In genomic region chr11:89804822-89805221, GRCm38 (mm10) we compare ENCODE assay signal across 14 mouse cellular contexts. TPM values are rescaled to one million over a fixed set of nuclear protein-coding genes. Genes with fewer than 3 reads are reported as not detected.
A peak's percentile ranks its signal among the peaks of the same experiment; 100 is the strongest.
DNase-seq lines count a peak whose midpoint lies in the region; ATAC-seq lines count a peak whose summit lies in the region.
"Had no signal": no experiment of that assay in that cellular context is flagged by ENCODE, and none has a peak within 500 bp of the region (broad histone marks: within the 10 kb centered on the region; RNA-seq: fewer than 3 reads in every experiment).

No protein-coding gene starts in this region.

- H3K36me3 ChIP-seq in heart, embryonic 15.5 days = no peaks in the 10 kb centered on the region
- no peaks in the 10 kb centered on the region for H3K36me3 ChIP-seq in midbrain, embryonic 11.5 days (ENCODE audit: control insufficient read depth, insufficient read depth, low read length)

- peak overlapping the region; percentile 34 for H3K4me2 ChIP-seq in heart, embryonic 15.5 days
- H3K4me2 ChIP-seq in midbrain, embryonic 11.5 days = no peak overlapping the region

- no peak overlapping the region for H3K4me3 ChIP-seq in heart, embryonic 15.5 days
- no peak overlapping the region for H3K4me3 ChIP-seq in midbrain, embryonic 11.5 days (ENCODE audit: low read depth, low read length)

- no peak for ATAC-seq in heart, embryonic 15.5 days (replicated peaks; ENCODE audit: insufficient number of reproducible peaks, insufficient read depth, low FRiP score, low read depth)
- peak; percentile 64 for ATAC-seq in midbrain, embryonic 11.5 days (ENCODE audit: low FRiP score)
- ATAC-seq: intestine, postnatal 0 days had no signal

- no peak overlapping the region for H3K9ac ChIP-seq in heart, embryonic 15.5 days
- H3K9ac ChIP-seq in midbrain, embryonic 11.5 days (ENCODE audit: low read length) = no peak overlapping the region

- DNase-seq in heart, postnatal 36 days = no peak
- DNase-seq in brain, adult 2 months (ENCODE audit: low read depth, low spot score) = peak; percentile 25
- DNase-seq in embryo, embryonic 9.5 days (ENCODE audit: extremely low spot score) = peak; percentile 10
- peak; percentile 84 for DNase-seq in midbrain, embryonic 11.5 days (ENCODE audit: low spot score, missing footprints)
- DNase-seq in yolk sac, embryonic 10.5 days (ENCODE audit: low spot score) = no peak
- no peak for DNase-seq in layer of hippocampus, adult 9-11 months
- DNase-seq in spleen, adult 12 weeks (ENCODE audit: low spot score) = no peak
- DNase-seq: adrenal gland, postnatal 10 days; gastrocnemius, postnatal 36 days had no signal

- H3K9me3 ChIP-seq in heart, embryonic 15.5 days (replicated peaks) = no peaks in the 10 kb centered on the region
- no peaks in the 10 kb centered on the region for H3K9me3 ChIP-seq in midbrain, embryonic 11.5 days (ENCODE audit: control insufficient read depth, low read length)

- peaks cover 9% of the 10 kb centered on the region for H3K4me1 ChIP-seq in heart, embryonic 15.5 days (replicated peaks)
- H3K4me1 ChIP-seq in midbrain, embryonic 11.5 days (ENCODE audit: control insufficient read depth, insufficient read depth, low read length) = peaks cover 7% of the 10 kb centered on the region

- 17% methylated on average over 5 of the region's 5 CpGs for WGBS in heart, embryonic 15.5 days
- 49% methylated on average over 5 of the region's 5 CpGs for WGBS in midbrain, embryonic 11.5 days

- 0 out of 2 replicates have a peak, but pooled peaks cover 3% of the 10 kb centered on the region for H3K27me3 ChIP-seq in heart, embryonic 15.5 days
- H3K27me3 ChIP-seq in midbrain, embryonic 11.5 days (ENCODE audit: control insufficient read depth, insufficient read depth, low read length) = no peaks in the 10 kb centered on the region

- intact Hi-C loops in heart, postnatal 36 days (cut with DNase I) = no loop called here

- H3K27ac ChIP-seq in heart, embryonic 15.5 days = no peak overlapping the region
- no peak overlapping the region for H3K27ac ChIP-seq in midbrain, embryonic 11.5 days (ENCODE audit: low read depth, low read length)

RNA-seq across cellular contexts. Expression of gene Ankfn1, which starts 27.4 kb away (rescaled TPM):
- 0.04 and 0.09 TPM in 2 replicates for polyA plus RNA-seq in heart, embryonic 15.5 days (2015; fragmentation: Nextera tagmentation; extraction: Ambion mirVana)
- total RNA-seq in heart, postnatal 36 days (2021) = not detected
- 1.9 and 2.2 TPM in 2 replicates for polyA plus RNA-seq in midbrain, embryonic 11.5 days (2014; fragmentation: Nextera tagmentation; extraction: Ambion mirVana)
- total RNA-seq: common myeloid progenitor, adult 5-6 weeks; monocyte, adult 5-6 weeks had no signal
- polyA plus RNA-seq: intestine, postnatal 0 days; liver, embryonic 16.5 days had no signal

Comparison
In these comparisons a context has a peak if more than half of its experiments do, and no peak if none do; other contexts are left out.
1. DNase-seq: peak in brain, adult 2 months (single experiment), embryo, embryonic 9.5 days (single experiment) and midbrain, embryonic 11.5 days (single experiment); none in heart, postnatal 36 days (0 of 2), yolk sac, embryonic 10.5 days (single experiment), layer of hippocampus, adult 9-11 months (single experiment) and spleen, adult 12 weeks (single experiment).